Mouse (Mus musculus): ENCODE measurements around the gene Dcaf12. TPM values are rescaled to one million over a fixed set of nuclear protein-coding genes. Genes with fewer than 3 reads are reported as not detected.

The Dcaf12 gene
- total and polyA plus RNA-seq, 3 experiments, result 24.3 to 49.2 TPM; not detected in 1

DNA sequence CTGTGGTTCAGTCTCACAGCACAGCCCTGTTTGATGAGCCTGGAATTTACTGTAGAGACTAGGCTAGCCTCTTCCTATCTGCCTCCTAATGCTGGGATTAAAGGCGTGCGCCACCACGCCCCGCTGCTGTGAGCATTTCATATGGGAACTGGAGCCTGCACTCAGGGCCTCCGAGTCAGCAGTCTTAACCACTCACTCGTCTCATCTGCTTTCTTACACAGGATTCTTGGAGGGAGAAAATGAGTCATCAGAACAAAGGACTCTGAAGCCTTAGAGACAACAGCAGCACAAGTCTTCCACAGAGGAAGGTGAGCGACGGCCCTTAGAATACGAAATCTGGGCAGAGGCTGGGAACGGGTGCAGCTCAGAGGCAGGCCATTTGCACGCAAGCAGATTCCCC is 19.2 kb downstream of the Dcaf12 start (continued):
- TF ChIP-seq MEF2A (IDR thresholded peaks at IDR 0.05; ENCODE audit: extremely low read depth, insufficient replicate concordance, low read depth, low read length, poor library complexity, severe bottlenecking), result no peak

DNA sequence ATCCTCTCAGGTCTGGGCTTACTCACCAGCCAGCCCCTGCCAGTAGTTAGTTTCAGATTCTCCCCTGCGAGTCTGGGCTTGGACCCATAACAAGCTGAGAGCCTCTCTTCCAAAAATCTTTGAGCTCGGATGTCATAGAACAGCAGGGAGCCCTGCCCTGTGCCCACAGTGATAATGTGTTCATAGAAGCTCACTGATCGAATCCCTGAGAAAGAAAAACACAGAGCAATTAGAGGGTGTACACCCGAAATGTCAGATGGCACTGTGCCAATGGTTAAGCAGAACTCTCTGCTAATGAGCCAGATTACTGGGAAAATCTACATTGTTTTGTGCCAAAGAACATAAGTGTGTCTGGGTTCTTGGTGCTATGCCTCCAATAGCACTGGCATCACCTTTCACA is 20.8 kb downstream of the Dcaf12 start:
- TF ChIP-seq CHD2 (IDR thresholded peaks at IDR 0.05; ENCODE audit: low read length) (no peak), POLR2A (IDR thresholded peaks at IDR 0.05; ENCODE audit: control insufficient read depth in 1 of 2, insufficient read depth in 1 of 2, low read depth in 1 of 2, low read length in 2 of 2, poor library complexity in 1 of 2) (no peak), MXI1 (IDR thresholded peaks at IDR 0.05; ENCODE audit: low read depth, low read length) (no peak), ELF1 (IDR thresholded peaks at IDR 0.05; ENCODE audit: low read depth, low read length) (no peak), MAFK (IDR thresholded peaks at IDR 0.05; ENCODE audit: borderline replicate concordance, low read depth, low read length) (no peak), MAZ (IDR thresholded peaks at IDR 0.05; ENCODE audit: low read depth, low read length) (no peak), ZMIZ1 (IDR thresholded peaks at IDR 0.05; ENCODE audit: low read depth, low read length) (no peak)
- peaks cover 0 to 25% of the 10 kb centered on the region in 2 experiments; a peak in 2 of 4 replicates for H3K36me3 ChIP-seq (ENCODE audit: control insufficient read depth in 1 of 2, insufficient read depth in 2 of 2, low read length in 2 of 2)
- H3K4me3 ChIP-seq (ENCODE audit: control insufficient read depth in 1 of 2, insufficient read depth in 1 of 2, low read depth in 2 of 2, low read length in 2 of 2), result no peak overlapping the region
- no peaks in the 10 kb centered on the region for H3K79me2 ChIP-seq (ENCODE audit: control insufficient read depth, insufficient read depth, low read length, poor library complexity)
- H3K27me3 ChIP-seq (ENCODE audit: control insufficient read depth in 1 of 2, insufficient read depth in 2 of 2, low read length in 2 of 2), result no peaks in the 10 kb centered on the region
- no peaks in the 10 kb centered on the region for H3K9me3 ChIP-seq (replicated peaks; ENCODE audit: insufficient read depth, low read length)
- H3K27ac ChIP-seq (ENCODE audit: control insufficient read depth, low read depth, low read length), result no peak overlapping the region
- no peak for DNase-seq (ENCODE audit: low read depth, low spot score)
- H3K9ac ChIP-seq (ENCODE audit: control insufficient read depth, low read depth, low read length, poor library complexity, severe bottlenecking), result no peak overlapping the region
- H3K4me1 ChIP-seq (ENCODE audit: control insufficient read depth in 1 of 2, insufficient read depth in 2 of 2, low read length in 2 of 2), result no peaks in the 10 kb centered on the region

GRCm38 (mm10) chr4:41289802-41290201 is 24.9 kb downstream of the Dcaf12 start:
- no peak for DNase-seq (ENCODE audit: low read depth, low spot score)
- Histone ChIP-seq H3K4me3 (ENCODE audit: control insufficient read depth in 1 of 2, insufficient read depth in 1 of 2, low read depth in 2 of 2, low read length in 2 of 2) (no peak overlapping the region), H3K79me2 (ENCODE audit: control insufficient read depth, insufficient read depth, low read length, poor library complexity) (no peaks in the 10 kb centered on the region), H3K9ac (ENCODE audit: control insufficient read depth, low read depth, low read length, poor library complexity, severe bottlenecking) (no peak overlapping the region), H3K9me3 (replicated peaks; ENCODE audit: insufficient read depth, low read length) (no peaks in the 10 kb centered on the region), H3K27ac (ENCODE audit: control insufficient read depth, low read depth, low read length) (no peak overlapping the region), H3K36me3 (ENCODE audit: control insufficient read depth in 1 of 2, insufficient read depth in 2 of 2, low read length in 2 of 2) (peaks cover 0 to 9% of the 10 kb centered on the region in 2 experiments; a peak in 2 of 4 replicates), H3K27me3 (ENCODE audit: control insufficient read depth in 1 of 2, insufficient read depth in 2 of 2, low read length in 2 of 2) (no peaks in the 10 kb centered on the region), H3K4me1 (ENCODE audit: control insufficient read depth in 1 of 2, insufficient read depth in 2 of 2, low read length in 2 of 2) (no peaks in the 10 kb centered on the region)
- TF ChIP-seq ZKSCAN1 (IDR thresholded peaks at IDR 0.05; ENCODE audit: low read depth, low read length) (no peak), POLR2AphosphoS2 (IDR thresholded peaks at IDR 0.05; ENCODE audit: low read length) (0 out of 2 replicates have a peak, but pooled peaks have one; percentile 30)

DNA sequence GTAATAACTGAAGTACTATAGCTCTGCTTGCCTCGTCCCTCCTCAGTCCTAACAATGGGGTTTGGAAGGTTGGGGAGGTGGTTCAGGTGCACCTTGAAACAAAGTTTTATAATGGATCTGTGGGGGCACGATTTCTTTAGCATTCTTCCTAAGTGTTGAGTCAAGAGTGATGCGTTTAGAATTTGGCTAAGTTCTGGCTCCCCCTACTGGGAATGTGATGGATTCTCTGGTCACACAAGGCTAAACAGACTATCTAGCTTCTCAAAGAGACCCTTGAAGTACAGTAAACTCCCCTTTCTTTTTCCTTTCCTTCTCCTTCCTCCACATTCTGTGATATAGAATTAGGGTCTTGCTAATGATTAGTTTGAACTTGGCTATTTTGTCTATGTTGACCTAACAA is 28.3 kb downstream of the Dcaf12 start:
- H3K79me2 ChIP-seq (ENCODE audit: control insufficient read depth, insufficient read depth, low read length, poor library complexity), result no peaks in the 10 kb centered on the region
- no peak overlapping the region for H3K27ac ChIP-seq (ENCODE audit: control insufficient read depth, low read depth, low read length)
- no peaks in the 10 kb centered on the region for H3K36me3 ChIP-seq (ENCODE audit: control insufficient read depth in 1 of 2, insufficient read depth in 2 of 2, low read length in 2 of 2)
- no peaks in the 10 kb centered on the region for H3K27me3 ChIP-seq (ENCODE audit: control insufficient read depth in 1 of 2, insufficient read depth in 2 of 2, low read length in 2 of 2)
- DNase-seq (ENCODE audit: low read depth, low spot score), result peak; percentile 78
- no peaks in the 10 kb centered on the region for H3K4me1 ChIP-seq (ENCODE audit: control insufficient read depth in 1 of 2, insufficient read depth in 2 of 2, low read length in 2 of 2)
- no peak overlapping the region for H3K9ac ChIP-seq (ENCODE audit: control insufficient read depth, low read depth, low read length, poor library complexity, severe bottlenecking)
- TF ChIP-seq SMC3 (IDR thresholded peaks at IDR 0.05; ENCODE audit: low read depth, low read length) (peak; percentile 79), ZC3H11A (IDR thresholded peaks at IDR 0.05; ENCODE audit: low read depth, low read length) (peak; percentile 75), RAD21 (IDR thresholded peaks at IDR 0.05; ENCODE audit: low read depth, low read length) (peak; percentile 81), CTCF (IDR thresholded peaks at IDR 0.05 in 2 of 3, conservative IDR thresholded peaks at IDR 0.05 in 1 of 3; ENCODE audit: control insufficient read depth in 1 of 3, insufficient read depth in 1 of 3, low read depth in 2 of 3, low read length in 3 of 3, poor library complexity in 1 of 3, severe bottlenecking in 1 of 3) (peak; percentile 44 to 89 (median 83)), ZNF384 (IDR thresholded peaks at IDR 0.05; ENCODE audit: low read depth, low read length) (0 out of 2 replicates have a peak, but pooled peaks have one; percentile 47), BHLHE40 (IDR thresholded peaks at IDR 0.05; ENCODE audit: borderline replicate concordance, low read depth, low read length) (no peak)
- no peaks in the 10 kb centered on the region for H3K9me3 ChIP-seq (replicated peaks; ENCODE audit: insufficient read depth, low read length)
- no peak overlapping the region for H3K4me3 ChIP-seq (ENCODE audit: control insufficient read depth in 1 of 2, insufficient read depth in 1 of 2, low read depth in 2 of 2, low read length in 2 of 2)
